In genomic region chr6:82714243-82714642, GRCm38 (mm10) we compare ENCODE assay signal across 8 mouse cellular contexts. TPM values are rescaled to one million over a fixed set of nuclear protein-coding genes. Genes with fewer than 3 reads are reported as not detected.
A peak's percentile ranks its signal among the peaks of the same experiment; 100 is the strongest.
DNase-seq lines count a peak whose midpoint lies in the region; ATAC-seq lines count a peak whose summit lies in the region.

No protein-coding gene starts in this region.

- no peak overlapping the region for H3K4me2 ChIP-seq in intestine, embryonic 16.5 days (ENCODE audit: low read depth, low read length)
- no peak overlapping the region for H3K4me2 ChIP-seq in midbrain, embryonic 15.5 days

- peak overlapping the region; percentile 23; the same call in 1 of the 2 replicates for H3K27ac ChIP-seq in intestine, embryonic 16.5 days (ENCODE audit: low read length)
- H3K27ac ChIP-seq in midbrain, embryonic 15.5 days: no peak overlapping the region

- WGBS in intestine, embryonic 16.5 days: 18% methylated on average over 3 of the region's 3 CpGs
- WGBS in midbrain, embryonic 15.5 days: 14% methylated on average over 3 of the region's 3 CpGs

- no peaks in the 10 kb centered on the region for H3K4me1 ChIP-seq in intestine, embryonic 16.5 days (ENCODE audit: control insufficient read depth, insufficient read depth, low read length)
- H3K4me1 ChIP-seq in midbrain, embryonic 15.5 days: no peaks in the 10 kb centered on the region

- H3K9me3 ChIP-seq in intestine, embryonic 16.5 days (ENCODE audit: control insufficient read depth, low read length): no peaks in the 10 kb centered on the region
- no peaks in the 10 kb centered on the region for H3K9me3 ChIP-seq in midbrain, embryonic 15.5 days

- DNase-seq in 3134 (ENCODE audit: extremely low read depth, insufficient read length, low spot score): peak; percentile 44
- DNase-seq in adrenal gland, adult 18-20 months (ENCODE audit: low spot score in 2 of 2): peak; percentile 68 to 75
- peak; percentile 83 for DNase-seq in embryo, embryonic 10.5 days (ENCODE audit: low spot score)
- peak; percentile 55 to 63 for DNase-seq in gastrocnemius, postnatal 36 days
- peak; percentile 50 to 57 for DNase-seq in left cerebral cortex, postnatal 36 days (ENCODE audit: low spot score in 2 of 2)
- DNase-seq in spleen, adult 12 weeks (ENCODE audit: low spot score): peak; percentile 29

- H3K36me3 ChIP-seq in intestine, embryonic 16.5 days (ENCODE audit: control insufficient read depth, insufficient read depth, low read length): no peaks in the 10 kb centered on the region
- no peaks in the 10 kb centered on the region for H3K36me3 ChIP-seq in midbrain, embryonic 15.5 days (replicated peaks)

- no peak overlapping the region for H3K4me3 ChIP-seq in intestine, embryonic 16.5 days (ENCODE audit: low read length)
- no peak overlapping the region for H3K4me3 ChIP-seq in midbrain, embryonic 15.5 days

- peak; percentile 51 for ATAC-seq in intestine, embryonic 16.5 days
- peak; percentile 71; the same call in 1 of the 2 replicates for ATAC-seq in midbrain, embryonic 15.5 days (replicated peaks)

- no peaks in the 10 kb centered on the region for H3K27me3 ChIP-seq in intestine, embryonic 16.5 days (replicated peaks; ENCODE audit: control insufficient read depth, insufficient read depth, low read length)
- H3K27me3 ChIP-seq in midbrain, embryonic 15.5 days (replicated peaks): no peaks in the 10 kb centered on the region

- intact Hi-C loops in gastrocnemius, postnatal 36 days (cut with DNase I): no loop called here
- intact Hi-C loops in left cerebral cortex, postnatal 36 days (cut with DNase I): no loop called here

- no peak overlapping the region for H3K9ac ChIP-seq in intestine, embryonic 16.5 days (ENCODE audit: low read depth, low read length)
- no peak overlapping the region for H3K9ac ChIP-seq in midbrain, embryonic 15.5 days

RNA-seq across cellular contexts. Expression of gene Pole4, which starts 9.1 kb away (rescaled TPM):
- total RNA-seq in adrenal gland, adult 18-20 months (2021): 10 to 100 TPM; 35.4 to 42.4 TPM
- 10 to 100 TPM; 14.0 to 16.5 TPM for total RNA-seq in gastrocnemius, postnatal 36 days (2021)
- polyA plus RNA-seq in intestine, embryonic 16.5 days (2015; fragmentation: Nextera tagmentation; extraction: Ambion mirVana): 80.1 and 82.6 TPM in 2 replicates
- 10 to 100 TPM; 31.4 to 32.7 TPM for total RNA-seq in left cerebral cortex, postnatal 36 days (2021)
- polyA plus RNA-seq in midbrain, embryonic 15.5 days (2015; fragmentation: Nextera tagmentation; extraction: Ambion mirVana): 102 and 107 TPM in 2 replicates

Comparison
In these comparisons a context has a peak if more than half of its experiments do, and no peak if none do; other contexts are left out.
1. DNase-seq: peak in every context shown above with its lines; median percentile 83 in embryo, embryonic 10.5 days; 72 in adrenal gland, adult 18-20 months; 59 in gastrocnemius, postnatal 36 days; 54 in left cerebral cortex, postnatal 36 days; 44 in 3134; 29 in spleen, adult 12 weeks.